Mouse (Mus musculus) left cerebral cortex, adult 2 months (tissue): ENCODE results near the gene Scrn1. TPM values are rescaled to one million over a fixed set of nuclear protein-coding genes. Genes with fewer than 3 reads are reported as not detected.

Source experiments
- DNase-seq, 2 experiments: peaks; one replicate each; pipeline ENCODE4 v3.0.0; 2021 to 2022; ENCODE audit warnings: low spot score in 2 of 2, mixed read lengths in 1 of 2; ENCODE audit errors: extremely low spot score in 1 of 2
- H3K27ac ChIP-seq: fragments of 200-600 bp; 2 replicates; pipeline ENCODE4 v1.8.1; 2022
- H3K4me3 ChIP-seq: fragments of 200-600 bp; 2 replicates; pipeline ENCODE4 v1.8.1; 2022
- CTCF ChIP-seq: fragments of 200-600 bp; IDR thresholded peaks from 2 replicates; pipeline ENCODE4 v1.8.1; 2022; ENCODE audit warnings: antibody characterized with exemption, mild to moderate bottlenecking, moderate library complexity
- intact Hi-C: fragments of 180-260 bp; cut with DNase I; formaldehyde crosslinking; loops from one replicate; pipeline ENCODE4 v1.15.1; 2025
- total RNA-seq, 2 experiments: library from RNA; stranded (reverse); gene quantifications; 2 replicates each; pipeline ENCODE4 v1.2.3; 2021

The Scrn1 gene
- total RNA-seq, 2 experiments from 2014 or later, result 135 to 136 TPM

DNA sequence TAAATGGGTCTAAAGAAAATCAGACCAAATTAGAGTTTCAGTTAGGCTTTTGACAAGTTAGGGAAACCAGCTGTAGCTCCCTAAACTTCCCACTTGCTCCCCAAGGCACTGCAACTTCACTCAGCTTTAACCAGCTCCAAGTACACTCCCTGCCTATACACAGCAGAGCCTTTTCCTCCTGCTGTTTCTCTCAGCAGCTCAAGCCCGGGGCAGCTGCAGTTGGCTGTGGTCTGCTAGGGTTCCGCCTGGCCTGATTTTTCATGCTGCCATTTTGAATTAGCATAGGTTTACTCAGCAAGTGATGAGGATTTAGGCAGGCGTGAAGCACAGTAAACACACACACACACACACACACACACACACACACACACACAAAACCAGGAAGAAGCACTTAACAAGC lies 1.3 kb downstream of the Scrn1 start:
- intact Hi-C loops, result loop anchor here (5.0 kb wide), 1 partner anchor 173 kb away; no protein-coding TSS in a partner anchor
- H3K4me3 ChIP-seq, result peak overlapping the region; percentile 73
- peak overlapping the region; percentile 78 for H3K27ac ChIP-seq
- no peak for TF ChIP-seq CTCF
- peak in 1 of 2 experiments; percentile 23 for DNase-seq

DNA sequence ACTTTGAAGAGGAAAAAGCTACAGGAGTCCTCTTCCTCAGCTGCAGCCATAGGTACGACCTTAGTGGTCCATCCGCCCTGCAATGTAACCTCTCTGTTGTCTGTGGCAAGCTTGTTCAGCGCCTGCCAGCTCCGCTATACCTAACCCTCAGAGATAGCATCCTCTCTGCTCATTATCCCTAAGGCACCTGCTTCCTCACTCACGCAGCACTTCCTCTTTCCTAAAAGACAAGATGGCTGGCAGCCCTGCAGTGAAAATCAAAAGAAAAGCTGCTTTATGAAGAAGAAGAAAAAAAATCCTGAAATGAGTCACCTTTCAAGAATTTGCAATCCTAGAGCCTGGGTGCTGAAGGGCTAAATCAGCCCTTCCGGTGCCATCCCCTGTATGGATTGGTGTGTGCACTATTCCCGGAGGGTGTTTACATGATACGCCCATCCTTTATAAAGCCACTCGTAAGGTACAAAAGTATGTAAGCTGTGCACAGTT lies 1.7 kb downstream of the Scrn1 start:
- Histone ChIP-seq H3K27ac (peak overlapping the region; percentile 78), H3K4me3 (peak overlapping the region; percentile 73)
- no peak for DNase-seq
- no peak for TF ChIP-seq CTCF
- intact Hi-C loops, result no loop called here

DNA sequence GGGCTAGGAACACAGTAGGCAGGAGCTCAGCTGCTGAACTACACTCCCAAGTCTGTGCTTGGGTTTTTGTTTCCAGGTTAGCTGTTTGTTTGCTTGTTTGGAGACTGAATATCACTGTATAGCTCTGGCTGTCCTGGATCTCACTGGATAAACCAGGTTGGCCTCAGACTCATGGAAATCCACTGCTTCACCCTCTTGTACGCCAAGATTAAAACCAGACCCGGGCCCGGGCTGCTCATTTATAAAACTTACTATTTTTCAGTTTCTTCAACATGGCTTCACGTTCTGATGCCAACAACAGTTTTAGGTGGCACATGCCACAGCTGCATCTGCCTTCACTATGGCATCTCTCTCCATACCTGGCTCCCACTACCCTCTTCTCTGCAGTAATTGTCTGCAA lies 2.7 kb downstream of the Scrn1 start:
- no peak for TF ChIP-seq CTCF
- intact Hi-C loops, result no loop called here
- H3K4me3 ChIP-seq, result peak overlapping the region; percentile 73
- peak overlapping the region; percentile 28; the same call in 1 of the 2 replicates for H3K27ac ChIP-seq
- DNase-seq, result no peak

DNA sequence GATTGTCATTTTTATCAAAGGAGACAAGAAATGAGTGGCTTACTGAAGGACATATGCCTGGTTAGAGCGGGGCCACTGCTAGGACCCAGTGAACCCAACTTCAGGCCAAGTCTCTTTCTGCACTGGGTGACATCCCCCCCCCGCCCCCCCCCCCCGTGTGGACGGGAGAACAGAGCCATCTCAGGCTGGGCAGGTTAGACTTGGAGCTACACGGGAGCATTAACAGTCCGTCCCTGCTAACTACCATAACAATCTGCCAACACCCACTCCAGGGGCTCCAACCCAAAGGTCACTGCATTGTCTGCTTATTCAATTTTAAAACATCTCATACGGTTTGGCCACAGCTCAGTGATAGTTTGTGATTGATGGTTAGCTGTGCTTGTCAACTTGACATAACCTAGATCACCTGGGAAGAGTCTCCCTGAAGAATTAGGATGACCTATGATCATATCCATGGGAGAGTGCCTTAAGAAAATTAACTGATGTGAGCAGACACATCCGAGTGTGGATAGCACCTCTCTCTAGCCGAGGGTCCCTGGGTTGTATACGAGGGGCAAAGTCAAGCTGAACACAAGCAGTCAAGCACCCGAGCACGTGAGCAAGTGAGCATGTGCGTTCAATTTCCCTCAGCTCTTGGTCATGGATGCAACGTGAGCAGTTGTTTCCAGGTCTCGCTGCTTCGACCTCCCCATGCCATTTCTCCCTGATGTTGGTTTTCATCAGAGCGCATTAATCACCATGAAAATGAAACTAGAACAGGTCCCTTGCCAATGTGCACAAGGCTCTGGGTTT lies 4.1 kb downstream of the Scrn1 start:
- no peak for DNase-seq
- Histone ChIP-seq H3K27ac (no peak overlapping the region), H3K4me3 (no peak overlapping the region)
- intact Hi-C loops, result no loop called here
- TF ChIP-seq CTCF, result no peak

DNA sequence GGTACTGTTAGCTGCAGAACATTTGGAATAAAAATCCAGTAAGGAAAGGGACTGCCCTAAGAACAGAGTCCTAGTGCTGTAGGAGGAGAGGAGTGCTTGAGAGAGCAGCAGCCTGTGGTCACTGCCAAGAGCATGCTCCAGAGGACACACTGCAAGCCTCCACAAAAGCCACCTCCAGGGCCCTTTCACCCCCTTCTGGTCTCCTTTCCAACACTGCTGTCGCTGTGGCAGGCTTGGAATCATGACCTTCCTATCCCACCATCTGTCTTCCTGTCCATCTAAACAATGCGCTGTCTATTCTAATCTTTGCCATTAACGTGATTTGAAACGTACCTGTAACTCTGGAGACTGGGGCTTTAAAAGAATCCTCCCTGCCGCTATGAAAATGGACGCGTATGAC lies 7.8 kb downstream of the Scrn1 start:
- no peak for DNase-seq
- TF ChIP-seq CTCF, result no peak
- no peak overlapping the region for H3K4me3 ChIP-seq
- no peak overlapping the region for H3K27ac ChIP-seq
- intact Hi-C loops, result no loop called here

DNA sequence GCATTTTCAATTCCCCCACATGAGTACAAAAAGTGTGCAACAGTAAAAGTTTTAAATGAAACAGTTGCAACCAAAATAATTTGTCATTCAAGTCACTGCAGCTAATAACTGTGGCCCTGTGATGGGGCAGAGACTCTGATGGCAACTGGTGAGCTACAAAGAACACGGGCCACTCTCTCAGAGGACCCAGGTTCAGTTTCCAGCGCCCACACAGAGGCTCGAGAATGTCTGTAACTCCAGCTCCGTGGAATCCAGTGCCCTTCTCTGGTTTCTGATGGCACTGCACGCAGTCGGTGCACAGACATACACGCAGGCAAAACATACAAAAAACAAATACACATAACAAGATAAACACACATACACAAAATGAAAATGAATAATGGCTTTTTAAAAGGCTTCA lies 8.6 kb downstream of the Scrn1 start:
- intact Hi-C loops, result no loop called here
- H3K4me3 ChIP-seq, result no peak overlapping the region
- no peak overlapping the region for H3K27ac ChIP-seq
- TF ChIP-seq CTCF, result no peak
- no peak for DNase-seq

DNA sequence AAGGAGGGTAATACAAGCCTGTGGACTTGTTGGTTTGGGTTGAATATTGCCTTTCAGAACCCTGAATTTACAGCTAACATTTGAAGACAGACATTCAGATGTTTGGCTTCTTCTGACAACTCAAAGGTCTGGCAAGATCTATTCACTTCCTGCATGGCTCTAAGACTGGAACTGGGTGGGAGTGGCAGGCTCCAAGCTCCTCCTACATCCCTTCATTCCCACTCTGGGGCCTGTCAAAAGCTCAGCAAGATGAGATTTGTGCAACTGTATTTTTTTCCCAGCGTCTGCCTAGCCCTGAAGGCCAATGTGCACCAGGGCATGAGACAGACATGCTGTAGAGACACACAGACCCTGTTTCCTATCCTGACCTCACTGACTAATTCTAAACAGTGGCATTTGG lies 10.5 kb downstream of the Scrn1 start:
- Histone ChIP-seq H3K4me3 (no peak overlapping the region), H3K27ac (no peak overlapping the region)
- TF ChIP-seq CTCF, result no peak
- no peak for DNase-seq
- intact Hi-C loops, result no loop called here

DNA sequence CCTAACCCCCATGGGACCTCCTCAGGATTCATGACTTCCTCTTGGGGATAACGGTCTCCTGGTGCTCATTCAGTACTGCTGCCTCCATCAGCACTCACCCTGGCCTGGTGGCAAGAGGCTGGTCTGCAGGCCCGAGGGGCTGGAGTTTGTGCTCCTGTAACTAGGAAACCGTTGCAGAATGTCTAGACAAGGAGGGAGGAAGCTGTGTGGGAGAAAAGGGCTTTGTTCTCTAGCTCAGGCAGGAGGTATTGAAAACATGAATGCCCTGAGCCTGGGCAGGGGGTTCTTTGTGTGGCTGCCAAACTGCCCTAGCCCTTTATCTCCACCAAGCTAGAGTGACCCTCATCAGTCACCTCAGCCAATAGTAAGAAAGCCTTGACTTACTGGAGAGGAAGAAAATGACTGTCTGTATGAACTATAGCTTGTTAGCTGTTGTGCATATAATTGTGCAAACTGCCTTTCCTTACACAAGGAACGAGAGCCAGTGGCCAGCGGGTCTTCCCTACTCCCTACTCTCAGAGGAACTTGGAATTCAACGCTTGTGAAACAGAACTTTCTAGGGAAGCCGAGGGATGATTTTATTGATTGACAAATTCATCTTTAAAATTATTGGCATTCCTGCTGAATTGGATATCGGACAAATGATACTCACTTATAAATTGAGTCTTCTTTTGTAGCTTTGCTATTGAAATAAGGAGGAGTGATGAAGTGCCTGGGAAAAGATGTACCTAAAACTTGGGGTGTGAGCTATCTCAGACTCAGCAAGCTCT lies 11.8 kb downstream of the Scrn1 start:
- Histone ChIP-seq H3K4me3 (no peak overlapping the region), H3K27ac (no peak overlapping the region)
- TF ChIP-seq CTCF, result no peak
- intact Hi-C loops, result no loop called here
- no peak for DNase-seq

DNA sequence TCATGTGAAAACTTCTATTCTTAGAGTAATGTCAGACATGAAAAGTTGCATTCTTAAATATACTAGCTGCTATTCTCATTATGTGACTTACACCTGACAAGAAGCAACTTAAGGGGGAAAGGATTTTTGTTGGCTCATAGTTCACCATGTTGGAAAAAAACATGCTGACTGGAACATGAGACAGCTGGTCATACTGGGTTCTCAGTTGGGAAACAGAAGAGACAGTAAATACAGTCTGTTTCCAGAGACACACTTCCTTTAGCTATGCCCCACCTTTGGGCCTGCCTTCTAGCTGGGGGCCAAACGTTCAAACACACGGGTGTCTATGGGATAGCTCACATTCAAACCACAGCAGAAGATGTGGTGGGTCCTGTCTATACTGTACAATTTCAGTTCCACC lies 12.7 kb downstream of the Scrn1 start:
- H3K27ac ChIP-seq, result no peak overlapping the region
- intact Hi-C loops, result no loop called here
- TF ChIP-seq CTCF, result no peak
- DNase-seq, result no peak
- H3K4me3 ChIP-seq, result no peak overlapping the region

DNA sequence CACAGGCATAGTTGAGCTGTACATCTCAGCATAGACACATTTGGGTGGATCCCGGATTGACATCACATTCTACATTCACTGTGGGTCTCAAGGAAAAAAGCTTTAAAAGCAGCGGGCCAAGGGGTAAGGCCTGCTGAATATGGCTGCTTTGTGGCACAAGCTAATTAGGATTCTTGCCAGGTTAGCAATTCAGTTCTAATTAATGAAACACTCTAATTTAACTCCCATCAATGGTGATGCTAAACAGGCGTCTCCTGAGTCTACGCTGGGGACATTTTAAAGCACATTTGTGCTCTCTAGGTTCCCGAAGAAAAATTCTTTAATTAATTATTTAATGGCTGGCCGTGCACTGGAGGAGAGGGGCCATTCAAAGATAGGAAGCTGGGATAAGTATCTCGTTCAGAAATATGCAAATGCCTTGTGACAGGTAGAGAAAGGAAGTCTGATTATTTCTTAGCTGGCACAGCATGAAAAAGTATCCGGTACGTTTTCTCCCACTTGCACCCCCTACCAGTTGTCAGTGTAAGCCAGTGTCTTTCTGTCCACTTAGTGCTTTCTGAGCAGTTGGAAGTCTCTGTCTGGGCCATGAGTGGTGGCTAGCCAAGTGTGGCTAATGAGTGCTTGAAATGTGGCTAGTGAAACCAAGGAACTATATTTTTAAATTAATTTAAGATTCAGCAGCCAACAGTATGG lies 13.4 kb downstream of the Scrn1 start:
- intact Hi-C loops, result no loop called here

DNA sequence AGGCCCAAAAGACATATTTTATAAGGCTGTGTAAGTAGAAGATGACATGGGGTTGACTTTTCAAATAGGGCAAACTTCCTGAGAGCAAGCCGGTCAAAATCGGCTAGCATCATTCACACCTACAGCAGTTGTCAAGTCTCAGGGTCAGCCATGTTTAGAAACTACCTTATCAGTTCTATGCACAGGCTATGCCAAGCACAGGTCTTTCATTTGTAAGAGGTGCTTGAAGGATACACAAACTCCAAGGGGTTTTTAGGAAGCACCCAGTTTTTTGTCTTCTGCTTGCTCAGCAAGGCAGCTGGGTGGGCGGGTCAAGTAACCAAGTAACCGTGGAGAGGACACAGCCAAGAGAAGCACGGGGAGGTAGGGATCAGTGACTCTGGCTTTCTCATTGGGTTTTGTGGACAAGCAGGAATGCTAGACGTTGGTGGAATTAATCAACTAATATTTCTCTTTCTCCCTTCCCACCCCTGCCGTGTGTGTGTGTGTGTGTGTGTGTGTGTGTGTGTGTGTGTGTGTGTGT lies 15.4 kb downstream of the Scrn1 start:
- Histone ChIP-seq H3K4me3 (no peak overlapping the region), H3K27ac (no peak overlapping the region)
- TF ChIP-seq CTCF, result no peak
- intact Hi-C loops, result no loop called here
- no peak for DNase-seq

More for the DNA sequence above, 13.4 kb downstream of the Scrn1 start:
- DNase-seq, result no peak
- no peak overlapping the region for H3K27ac ChIP-seq
- H3K4me3 ChIP-seq, result no peak overlapping the region
- no peak for TF ChIP-seq CTCF

DNA sequence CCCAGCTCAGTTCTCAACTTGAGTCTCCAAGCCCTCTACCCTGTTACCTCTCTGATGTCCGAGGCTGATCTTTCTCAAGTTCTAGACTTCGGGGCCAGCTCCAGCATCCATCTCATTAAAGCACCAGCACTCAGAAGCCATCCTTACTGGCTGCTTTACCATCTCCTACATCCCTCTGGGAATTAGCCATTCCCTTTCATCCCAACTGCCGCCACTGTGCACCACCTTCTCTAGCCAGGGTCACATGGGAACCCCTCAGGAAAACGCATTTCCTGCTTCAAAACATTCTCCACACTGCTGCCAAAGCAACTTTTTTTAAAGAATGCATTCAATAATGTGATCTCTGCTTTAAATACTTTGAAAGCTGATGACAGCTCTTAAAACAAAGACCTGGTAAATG lies 17.0 kb downstream of the Scrn1 start:
- no peak for TF ChIP-seq CTCF
- no peak overlapping the region for H3K27ac ChIP-seq
- intact Hi-C loops, result no loop called here
- no peak for DNase-seq
- no peak overlapping the region for H3K4me3 ChIP-seq
